Mouse (Mus musculus) C2C12 (cell line): ENCODE results near the gene Tnni2.

Experiments used
- CEBPB ChIP-seq: IDR thresholded peaks from one replicate; pipeline ENCODE4 v1.6.1; 2011; ENCODE audit warnings: low read depth, mild to moderate bottlenecking, control low read depth, moderate library complexity
- CTCF ChIP-seq: IDR thresholded peaks from one replicate; pipeline ENCODE4 v1.5.1; 2011; ENCODE audit not compliant: control insufficient read depth, insufficient read depth, insufficient read length

GRCm38 (mm10) chr7:142393191-142393590 is 48.4 kb upstream of the Tnni2 start:
- TF ChIP-seq CEBPB: no peak
- no peak for TF ChIP-seq CTCF
